Mouse (Mus musculus) MEL (cell line): ENCODE measurements around the gene Pla2r1. TPM values are rescaled to one million over a fixed set of nuclear protein-coding genes. Genes with fewer than 3 reads are reported as not detected.

Experiments
- DNase-seq: peaks from one replicate; pipeline ENCODE4 v3.0.0; 2011; ENCODE audit warnings: low read depth, low spot score
- H3K27ac ChIP-seq: 2 replicates; pipeline ENCODE4 v1.5.1; 2012; ENCODE audit warnings: low read depth, mild to moderate bottlenecking, control low read depth, low read length, moderate library complexity; ENCODE audit not compliant: control insufficient read depth
- H3K27me3 ChIP-seq, 2 experiments: fragments of 150-350 bp in 1 of 2; sonication (generic) in 1 of 2; 2 replicates each; pipeline ENCODE4 v1.6.1; 2012; ENCODE audit warnings: low read length in 2 of 2, mild to moderate bottlenecking in 2 of 2, improper control_type of control experiment in 1 of 2, moderate library complexity in 1 of 2; ENCODE audit not compliant: insufficient read depth in 2 of 2, control insufficient read depth in 1 of 2
- H3K36me3 ChIP-seq, 2 experiments: 2 replicates each; pipeline ENCODE4 v1.6.1; 2012 to 2014; ENCODE audit warnings: low read length in 2 of 2, improper control_type of control experiment in 1 of 2, inconsistent platforms in 1 of 2, mild to moderate bottlenecking in 1 of 2; ENCODE audit not compliant: insufficient read depth in 2 of 2, control insufficient read depth in 1 of 2
- H3K4me1 ChIP-seq, 2 experiments: fragments of 150-350 bp in 1 of 2; sonication (generic) in 1 of 2; 2 replicates each; pipeline ENCODE4 v1.6.1; 2012; ENCODE audit warnings: low read length in 2 of 2, improper control_type of control experiment in 1 of 2, mild to moderate bottlenecking in 1 of 2; ENCODE audit not compliant: insufficient read depth in 2 of 2, control insufficient read depth in 1 of 2
- H3K4me3 ChIP-seq, 2 experiments: fragments of 150-350 bp in 1 of 2; sonication (generic) in 1 of 2; 2 replicates each; pipeline ENCODE4 v1.5.1; 2012; ENCODE audit warnings: low read depth in 2 of 2, low read length in 2 of 2, mild to moderate bottlenecking in 2 of 2, moderate library complexity in 2 of 2, control low read depth in 1 of 2, improper control_type of control experiment in 1 of 2; ENCODE audit not compliant: control insufficient read depth in 1 of 2, insufficient read depth in 1 of 2
- H3K79me2 ChIP-seq: 2 replicates; pipeline ENCODE4 v1.6.1; 2012; ENCODE audit warnings: mild to moderate bottlenecking, low read length, moderate library complexity; ENCODE audit not compliant: control insufficient read depth, poor library complexity, insufficient read depth
- H3K9ac ChIP-seq: 2 replicates; pipeline ENCODE4 v1.6.1; 2012; ENCODE audit warnings: low read depth, mild to moderate bottlenecking, control low read depth, low read length, moderate library complexity; ENCODE audit not compliant: control insufficient read depth, poor library complexity, severe bottlenecking
- H3K9me3 ChIP-seq: fragments of 150-350 bp; sonication (generic); replicated peaks from 2 replicates; pipeline ENCODE4 v1.6.1; 2012; ENCODE audit warnings: mild to moderate bottlenecking, low read length, improper control_type of control experiment, moderate library complexity; ENCODE audit not compliant: insufficient read depth
- BHLHE40 ChIP-seq: IDR thresholded peaks from 2 replicates; pipeline ENCODE4 v1.6.1; 2012; ENCODE audit warnings: low read depth, mild to moderate bottlenecking, inconsistent platforms, low read length, improper control_type of control experiment, borderline replicate concordance
- CHD1 ChIP-seq: IDR thresholded peaks from 2 replicates; pipeline ENCODE4 v1.6.1; 2012; ENCODE audit warnings: low read depth, mild to moderate bottlenecking, inconsistent platforms, low read length, improper control_type of control experiment
- CHD2 ChIP-seq: IDR thresholded peaks from 2 replicates; pipeline ENCODE4 v1.6.1; 2011; ENCODE audit warnings: low read length, improper control_type of control experiment
- E2F4 ChIP-seq: IDR thresholded peaks from 2 replicates; pipeline ENCODE4 v1.6.1; 2011; ENCODE audit warnings: low read depth, low read length, improper control_type of control experiment, borderline replicate concordance
- EP300 ChIP-seq, 2 experiments: IDR thresholded peaks; 2 replicates each; pipeline ENCODE4 v1.6.1; 2011; ENCODE audit warnings: improper control_type of control experiment in 2 of 2, low read length in 2 of 2, low read depth in 1 of 2, mild to moderate bottlenecking in 1 of 2
- ETS1 ChIP-seq: IDR thresholded peaks from 2 replicates; pipeline ENCODE4 v1.6.1; 2012; ENCODE audit warnings: low read depth, mild to moderate bottlenecking, inconsistent platforms, low read length, improper control_type of control experiment, moderate library complexity
- GABPA ChIP-seq: IDR thresholded peaks from 2 replicates; pipeline ENCODE4 v1.6.1; 2012; ENCODE audit warnings: low read depth, mild to moderate bottlenecking, inconsistent platforms, low read length, improper control_type of control experiment, moderate library complexity
- GATA1 ChIP-seq: IDR thresholded peaks from 2 replicates; pipeline ENCODE4 v1.6.1; 2011; ENCODE audit warnings: low read depth, low read length, improper control_type of control experiment
- JUND ChIP-seq: IDR thresholded peaks from 2 replicates; pipeline ENCODE4 v1.6.1; 2011; ENCODE audit warnings: low read depth, mild to moderate bottlenecking, improper control_type of control experiment, low read length
- MAFK ChIP-seq: IDR thresholded peaks from 2 replicates; pipeline ENCODE4 v1.6.1; 2011; ENCODE audit warnings: low read depth, mild to moderate bottlenecking, low read length, improper control_type of control experiment, borderline replicate concordance
- MAX ChIP-seq: IDR thresholded peaks from 2 replicates; pipeline ENCODE4 v1.6.1; 2011; ENCODE audit warnings: low read length, improper control_type of control experiment
- MAZ ChIP-seq: IDR thresholded peaks from 2 replicates; pipeline ENCODE4 v1.6.1; 2012; ENCODE audit warnings: low read depth, mild to moderate bottlenecking, inconsistent platforms, low read length, improper control_type of control experiment
- MEF2A ChIP-seq: IDR thresholded peaks from 2 replicates; pipeline ENCODE4 v1.6.1; 2014; ENCODE audit warnings: low read depth, mild to moderate bottlenecking, inconsistent platforms, low read length, improper control_type of control experiment; ENCODE audit not compliant: poor library complexity, insufficient replicate concordance, severe bottlenecking; ENCODE audit errors: extremely low read depth
- MXI1 ChIP-seq: IDR thresholded peaks from 2 replicates; pipeline ENCODE4 v1.6.1; 2011; ENCODE audit warnings: mild to moderate bottlenecking, low read depth, low read length, improper control_type of control experiment
- MYB ChIP-seq: IDR thresholded peaks from 2 replicates; pipeline ENCODE4 v1.6.1; 2011; ENCODE audit warnings: mild to moderate bottlenecking, low read depth, low read length, improper control_type of control experiment
- MYC ChIP-seq: IDR thresholded peaks from 2 replicates; pipeline ENCODE4 v1.6.1; 2011; ENCODE audit warnings: low read depth, mild to moderate bottlenecking, low read length, improper control_type of control experiment, moderate library complexity
- POLR2A ChIP-seq, 2 experiments: IDR thresholded peaks; 2 replicates each; pipeline ENCODE4 v1.6.1; 2011 to 2012; ENCODE audit warnings: low read length in 2 of 2, mild to moderate bottlenecking in 2 of 2, control low read depth in 1 of 2, improper control_type of control experiment in 1 of 2, low read depth in 1 of 2, moderate library complexity in 1 of 2; ENCODE audit not compliant: control insufficient read depth in 1 of 2, insufficient read depth in 1 of 2, poor library complexity in 1 of 2
- POLR2AphosphoS2 ChIP-seq: IDR thresholded peaks from 2 replicates; pipeline ENCODE4 v1.6.1; 2011; ENCODE audit warnings: low read length, improper control_type of control experiment
- POLR2AphosphoS5 ChIP-seq: IDR thresholded peaks from 2 replicates; pipeline ENCODE4 v1.6.1; 2012; ENCODE audit warnings: low read depth, borderline replicate concordance, mild to moderate bottlenecking, inconsistent platforms, low read length, moderate library complexity, mixed read lengths
- RAD21 ChIP-seq: IDR thresholded peaks from 2 replicates; pipeline ENCODE4 v1.6.1; 2011; ENCODE audit warnings: mild to moderate bottlenecking, low read depth, low read length, improper control_type of control experiment
- RCOR1 ChIP-seq: IDR thresholded peaks from 2 replicates; pipeline ENCODE4 v1.6.1; 2012; ENCODE audit warnings: low read depth, mild to moderate bottlenecking, inconsistent platforms, low read length, improper control_type of control experiment
- SIN3A ChIP-seq: IDR thresholded peaks from 2 replicates; pipeline ENCODE4 v1.6.1; 2012; ENCODE audit warnings: low read length, improper control_type of control experiment, inconsistent platforms
- TAL1 ChIP-seq: IDR thresholded peaks from 2 replicates; pipeline ENCODE4 v1.6.1; 2012; ENCODE audit warnings: mild to moderate bottlenecking, inconsistent platforms, low read length, moderate library complexity, mixed read lengths
- TBP ChIP-seq: IDR thresholded peaks from 2 replicates; pipeline ENCODE4 v1.8.0; 2011; ENCODE audit warnings: low read depth, low read length, improper control_type of control experiment
- TCF12 ChIP-seq: IDR thresholded peaks from 2 replicates; pipeline ENCODE4 v1.6.1; 2014; ENCODE audit warnings: low read depth, mild to moderate bottlenecking, inconsistent platforms, low read length, improper control_type of control experiment, moderate library complexity
- USF1 ChIP-seq: IDR thresholded peaks from 2 replicates; pipeline ENCODE4 v1.6.1; 2014; ENCODE audit warnings: low read depth, mild to moderate bottlenecking, inconsistent platforms, low read length, improper control_type of control experiment, moderate library complexity
- USF2 ChIP-seq, 2 experiments: IDR thresholded peaks; 2 replicates each; pipeline ENCODE4 v1.6.1; 2011 to 2012; ENCODE audit warnings: improper control_type of control experiment in 2 of 2, low read length in 2 of 2, borderline replicate concordance in 1 of 2, inconsistent platforms in 1 of 2, low read depth in 1 of 2, mild to moderate bottlenecking in 1 of 2; ENCODE audit not compliant: insufficient read depth in 1 of 2
- ZC3H11A ChIP-seq: IDR thresholded peaks from 2 replicates; pipeline ENCODE4 v1.6.1; 2012; ENCODE audit warnings: low read depth, mild to moderate bottlenecking, inconsistent platforms, low read length, improper control_type of control experiment
- ZKSCAN1 ChIP-seq: IDR thresholded peaks from 2 replicates; pipeline ENCODE4 v1.6.1; 2012; ENCODE audit warnings: low read depth, mild to moderate bottlenecking, inconsistent platforms, low read length, improper control_type of control experiment, moderate library complexity
- ZMIZ1 ChIP-seq: IDR thresholded peaks from 2 replicates; pipeline ENCODE4 v1.6.1; 2012; ENCODE audit warnings: low read depth, mild to moderate bottlenecking, inconsistent platforms, low read length, improper control_type of control experiment, moderate library complexity
- ZNF384 ChIP-seq: IDR thresholded peaks from 2 replicates; pipeline ENCODE4 v1.6.1; 2012; ENCODE audit warnings: low read depth, mild to moderate bottlenecking, inconsistent platforms, low read length, improper control_type of control experiment
- polyA plus RNA-seq, 2 experiments: library from polyadenylated mRNA; stranded (reverse) in 1 of 2; unstranded in 1 of 2; fragments of >175 nt in 1 of 2; fragments of >200 nt in 1 of 2; gene quantifications; 2 replicates each; pipeline versions ENCODE4 v1.2.1 to v1.2.4; 2012; ENCODE audit warnings: low replicate concordance in 2 of 2, low read depth in 1 of 2; ENCODE audit not compliant: insufficient read length in 2 of 2, insufficient read depth in 1 of 2, missing spikeins in 1 of 2
- total RNA-seq: library from RNA; depleted of rRNA; stranded (reverse); fragments of 300-350 nt; gene quantifications from 2 replicates; pipeline ENCODE4 v1.2.3, GENCODE M21; 2012

Gene Pla2r1
- total and polyA plus RNA-seq, 3 experiments: not detected

DNA sequence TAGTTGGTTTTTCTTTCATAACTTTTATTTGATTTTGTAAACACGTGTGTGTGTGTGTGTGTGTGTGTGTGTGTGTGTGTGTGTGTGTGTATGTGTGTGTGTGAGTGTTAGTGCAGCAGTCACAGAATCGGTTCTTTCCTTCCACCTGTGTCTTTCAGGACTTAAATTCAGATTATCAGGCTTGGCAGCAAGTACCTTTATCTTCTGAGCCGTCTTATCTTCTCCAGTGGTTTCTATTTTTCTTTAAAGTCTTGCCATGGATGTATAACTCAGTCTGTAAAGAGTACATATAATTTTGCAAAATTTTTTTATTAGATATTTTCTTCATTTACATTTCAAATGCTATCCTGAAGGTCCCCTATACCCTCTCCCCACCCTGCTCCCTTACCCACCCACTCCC is 165.7 kb downstream of the Pla2r1 start:
- TF ChIP-seq GABPA (no peak), ZMIZ1 (no peak), POLR2AphosphoS5 (no peak), MAX (no peak), ZNF384 (no peak), CHD2 (no peak), EP300 (IDR thresholded peaks at IDR 0.05; ENCODE audit: low read depth in 1 of 2, low read length in 2 of 2) (peak; percentile 42 to 49; a peak in 2 of 4 replicates), GATA1 (peak; percentile 85), RCOR1 (0 out of 2 replicates have a peak, but pooled peaks have one; percentile 27), E2F4 (no peak), ETS1 (no peak), BHLHE40 (no peak), SIN3A (no peak), ZKSCAN1 (no peak), USF2 (IDR thresholded peaks at IDR 0.05; ENCODE audit: borderline replicate concordance in 1 of 2, insufficient read depth in 1 of 2, low read depth in 1 of 2, low read length in 2 of 2) (no peak), CHD1 (no peak), TCF12 (peak; percentile 69), TBP (no peak), MXI1 (no peak), USF1 (no peak), POLR2A (IDR thresholded peaks at IDR 0.05; ENCODE audit: control insufficient read depth in 1 of 2, insufficient read depth in 1 of 2, low read depth in 1 of 2, low read length in 2 of 2, poor library complexity in 1 of 2) (no peak), POLR2AphosphoS2 (no peak)
- Histone ChIP-seq H3K4me3 (no peak overlapping the region), H3K9ac (no peak overlapping the region), H3K27me3 (no peaks in the 10 kb centered on the region), H3K27ac (no peak overlapping the region), H3K79me2 (no peaks in the 10 kb centered on the region), H3K36me3 (peaks cover 0 to 14% of the 10 kb centered on the region in 2 experiments; a peak in 2 of 4 replicates), H3K4me1 (peaks cover 4 to 25% of the 10 kb centered on the region in 2 experiments; a peak in 3 of 4 replicates), H3K9me3 (no peaks in the 10 kb centered on the region)
- DNase-seq: peak; percentile 8

DNA sequence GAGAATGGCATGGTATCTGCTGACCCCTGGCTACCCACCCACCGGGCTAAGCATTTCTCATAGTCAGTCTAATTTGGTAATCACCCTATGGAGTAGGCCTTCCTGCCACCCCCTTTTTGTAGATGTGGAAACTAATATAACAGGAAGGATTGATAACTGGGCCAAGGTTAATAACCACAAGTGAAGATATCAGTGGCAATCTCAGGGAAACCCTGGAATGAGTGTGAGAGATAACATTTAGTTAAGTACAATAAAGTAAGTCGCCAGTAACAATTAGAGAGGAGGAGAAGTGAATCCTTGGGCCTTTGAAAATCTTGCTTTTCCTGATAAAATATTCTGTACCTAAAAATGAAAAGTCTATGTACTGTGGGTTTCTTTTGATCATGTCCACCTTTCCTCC is 166.3 kb downstream of the Pla2r1 start:
- no peaks in the 10 kb centered on the region for H3K9me3 ChIP-seq
- H3K4me3 ChIP-seq: no peak overlapping the region
- H3K79me2 ChIP-seq: no peaks in the 10 kb centered on the region
- H3K27ac ChIP-seq: no peak overlapping the region
- DNase-seq: peak; percentile 24
- H3K27me3 ChIP-seq: no peaks in the 10 kb centered on the region
- peaks cover 0 to 14% of the 10 kb centered on the region in 2 experiments; a peak in 2 of 4 replicates for H3K36me3 ChIP-seq
- H3K4me1 ChIP-seq: peaks cover 4 to 28% of the 10 kb centered on the region in 2 experiments; a peak in 3 of 4 replicates
- H3K9ac ChIP-seq: no peak overlapping the region
- TF ChIP-seq ZKSCAN1 (no peak), TAL1 (no peak), MEF2A (no peak), ETS1 (0 out of 2 replicates have a peak, but pooled peaks have one; percentile 13), RCOR1 (peak; percentile 74), MYC (no peak), MAZ (no peak), USF1 (no peak), MAX (no peak), ZNF384 (no peak), RAD21 (no peak), MAFK (no peak), ZC3H11A (no peak), TCF12 (peak; percentile 28; the same call in 1 of the 2 replicates), POLR2A (IDR thresholded peaks at IDR 0.05; ENCODE audit: control insufficient read depth in 1 of 2, insufficient read depth in 1 of 2, low read depth in 1 of 2, low read length in 2 of 2, poor library complexity in 1 of 2) (no peak), CHD1 (no peak), JUND (no peak), E2F4 (no peak), MYB (no peak), TBP (no peak), POLR2AphosphoS2 (no peak), SIN3A (no peak)
